Mouse (Mus musculus) neural tube, embryonic 14.5 days (tissue): ENCODE measurements around the gene Car15. TPM values are rescaled to one million over a fixed set of nuclear protein-coding genes. Genes with fewer than 3 reads are reported as not detected.

Source experiments
- ATAC-seq: fragments of 200-750 bp; cut with Nextera tagmentation; 2 replicates; pipeline ENCODE4 v1.8.0; 2017; ENCODE audit warnings: low read depth, mild to moderate bottlenecking, moderate TSS enrichment, moderate library complexity
- H3K27ac ChIP-seq: fragments of 300-500 bp; sonication (generic); 2 replicates; pipeline ENCODE4 v1.5.1; 2014; ENCODE audit warnings: low read depth, mild to moderate bottlenecking, control low read depth, low read length, moderate library complexity, mixed read lengths
- H3K27me3 ChIP-seq: fragments of 300-500 bp; sonication (generic); 2 replicates; pipeline ENCODE4 v1.6.1; 2014; ENCODE audit warnings: low read length; ENCODE audit not compliant: control insufficient read depth, insufficient read depth
- H3K36me3 ChIP-seq: fragments of 300-500 bp; sonication (generic); 2 replicates; pipeline ENCODE4 v1.6.1; 2014; ENCODE audit warnings: low read length, mixed read lengths; ENCODE audit not compliant: control insufficient read depth, insufficient read depth
- H3K4me1 ChIP-seq: fragments of 300-500 bp; sonication (generic); 2 replicates; pipeline ENCODE4 v1.6.1; 2014; ENCODE audit warnings: low read length; ENCODE audit not compliant: control insufficient read depth, insufficient read depth
- H3K4me2 ChIP-seq: fragments of 300-500 bp; sonication (generic); 2 replicates; pipeline ENCODE4 v1.6.1; 2014; ENCODE audit warnings: mild to moderate bottlenecking, low read depth, low read length, control low read depth
- H3K4me3 ChIP-seq: fragments of 300-500 bp; sonication (generic); 2 replicates; pipeline ENCODE4 v1.5.1; 2014; ENCODE audit warnings: low read depth, low read length, control low read depth, mixed read lengths
- H3K9ac ChIP-seq: fragments of 300-500 bp; sonication (generic); replicated peaks from 2 replicates; pipeline ENCODE4 v1.6.1; 2014; ENCODE audit warnings: low read depth, mild to moderate bottlenecking, control low read depth, low read length, mixed read lengths
- H3K9me3 ChIP-seq: fragments of 300-500 bp; sonication (generic); 2 replicates; pipeline ENCODE4 v1.6.1; 2016; ENCODE audit warnings: low read length; ENCODE audit not compliant: control insufficient read depth
- WGBS: fragments of 180-500 bp; shearing (Covaris S2); extraction: QIAGEN DNeasy Blood & Tissue Kit; methylation state at CpG from one replicate; pipeline ENCODE4 v1.1.7; 2014; 5-methylcytosine and 5-hydroxymethylcytosine counted together
- polyA plus RNA-seq: library from polyadenylated mRNA; unstranded; fragments of >200 nt; fragmentation: Nextera tagmentation; extraction: Ambion mirVana; gene quantifications from 2 replicates; pipeline ENCODE4 v1.2.1, GENCODE M21; 2014

Gene Car15
- polyA plus RNA-seq, 1 experiment from 2014 or later, result 3.9 TPM

GRCm38 (mm10) chr16:17843701-17844365 is 5.7 kb upstream of the Car15 start:
- Histone ChIP-seq H3K36me3 (peaks cover 76% of the 10 kb centered on the region), H3K27me3 (no peaks in the 10 kb centered on the region), H3K4me1 (no peaks in the 10 kb centered on the region), H3K4me2 (no peak overlapping the region), H3K4me3 (no peak overlapping the region), H3K9me3 (no peaks in the 10 kb centered on the region), H3K9ac (no peak overlapping the region), H3K27ac (no peak overlapping the region)
- no peak for ATAC-seq
- WGBS, result 95% methylated on average over 10 of the region's 10 CpGs

- WGBS, result 98% methylated on average over 7 of the region's 7 CpGs
Measured at GRCm38 (mm10) chr16:17842437-17842836, 4.3 kb upstream of the Car15 start.

GRCm38 (mm10) chr16:17839976-17840375 is 1.8 kb upstream of the Car15 start:
- no peak overlapping the region for H3K27ac ChIP-seq
- no peak overlapping the region for H3K4me2 ChIP-seq
- H3K36me3 ChIP-seq, result peaks cover 42% of the 10 kb centered on the region
- ATAC-seq, result no peak
- H3K9me3 ChIP-seq, result no peaks in the 10 kb centered on the region
- WGBS, result 89% methylated on average over 4 of the region's 4 CpGs
- H3K9ac ChIP-seq, result no peak overlapping the region
- no peaks in the 10 kb centered on the region; the same call in 1 of the 2 replicates for H3K4me1 ChIP-seq
- H3K4me3 ChIP-seq, result no peak overlapping the region
- peaks cover 6% of the 10 kb centered on the region; the same call in 1 of the 2 replicates for H3K27me3 ChIP-seq

More at GRCm38 (mm10) chr16:17842437-17842836, 4.3 kb upstream of the Car15 start:
- Histone ChIP-seq H3K9ac (no peak overlapping the region), H3K27me3 (no peaks in the 10 kb centered on the region), H3K4me3 (no peak overlapping the region), H3K4me2 (no peak overlapping the region), H3K36me3 (peaks cover 64% of the 10 kb centered on the region), H3K4me1 (no peaks in the 10 kb centered on the region), H3K9me3 (no peaks in the 10 kb centered on the region), H3K27ac (no peak overlapping the region)
- no peak for ATAC-seq

GRCm38 (mm10) chr16:17835481-17835880 is 2.7 kb downstream of the Car15 start:
- WGBS, result 50% methylated on average over 13 of the region's 13 CpGs
- Histone ChIP-seq H3K4me3 (no peak overlapping the region), H3K27me3 (peaks cover 17% of the 10 kb centered on the region), H3K4me2 (0 out of 2 replicates have a peak overlapping the region, but pooled peaks have one; percentile 4), H3K9ac (no peak overlapping the region), H3K9me3 (no peaks in the 10 kb centered on the region), H3K27ac (no peak overlapping the region), H3K36me3 (no peaks in the 10 kb centered on the region), H3K4me1 (peaks cover 7% of the 10 kb centered on the region; the same call in 1 of the 2 replicates)
- no peak for ATAC-seq

GRCm38 (mm10) chr16:17834543-17834942 is 3.6 kb downstream of the Car15 start:
- H3K9ac ChIP-seq, result peak overlapping the region; percentile 86
- 48% methylated on average over 7 of the region's 7 CpGs for WGBS
- H3K4me1 ChIP-seq, result peaks cover 7% of the 10 kb centered on the region; the same call in 1 of the 2 replicates
- peaks cover 17% of the 10 kb centered on the region for H3K27me3 ChIP-seq
- peak overlapping the region; percentile 58 for H3K4me3 ChIP-seq
- peak overlapping the region; percentile 79 for H3K4me2 ChIP-seq
- H3K36me3 ChIP-seq, result no peaks in the 10 kb centered on the region
- no peaks in the 10 kb centered on the region for H3K9me3 ChIP-seq
- no peak for ATAC-seq
- H3K27ac ChIP-seq, result peak overlapping the region; percentile 93

GRCm38 (mm10) chr16:17833681-17834399 is 4.3 kb downstream of the Car15 start:
- Histone ChIP-seq H3K9me3 (no peaks in the 10 kb centered on the region), H3K4me2 (peak overlapping the region; percentile 79), H3K27ac (peak overlapping the region; percentile 93), H3K36me3 (no peaks in the 10 kb centered on the region), H3K4me3 (peak overlapping the region; percentile 58), H3K27me3 (peaks cover 17% of the 10 kb centered on the region), H3K9ac (peak overlapping the region; percentile 86), H3K4me1 (peaks cover 7% of the 10 kb centered on the region; the same call in 1 of the 2 replicates)
- ATAC-seq, result peak; percentile 78
- WGBS, result under 1% methylated on average over 86 of the region's 103 CpGs

- H3K36me3 ChIP-seq, result no peaks in the 10 kb centered on the region
- H3K9ac ChIP-seq, result peak overlapping the region; percentile 86
- ATAC-seq, result peak; percentile 75
- peaks cover 7% of the 10 kb centered on the region; the same call in 1 of the 2 replicates for H3K4me1 ChIP-seq
- H3K27me3 ChIP-seq, result peaks cover 17% of the 10 kb centered on the region
- no peaks in the 10 kb centered on the region for H3K9me3 ChIP-seq
- peak overlapping the region; percentile 93 for H3K27ac ChIP-seq
- peak overlapping the region; percentile 58 for H3K4me3 ChIP-seq
- H3K4me2 ChIP-seq, result peak overlapping the region; percentile 79
- WGBS, result under 1% methylated on average over 28 of the region's 37 CpGs
Measured at GRCm38 (mm10) chr16:17833321-17833680, 4.9 kb downstream of the Car15 start.

- peaks cover 7% of the 10 kb centered on the region; the same call in 1 of the 2 replicates for H3K4me1 ChIP-seq
- H3K27me3 ChIP-seq, result peaks cover 17% of the 10 kb centered on the region
- no peaks in the 10 kb centered on the region for H3K36me3 ChIP-seq
- H3K9ac ChIP-seq, result peak within 1 kb of the TSS; percentile 86
- H3K4me3 ChIP-seq, result peak within 1 kb of the TSS; percentile 58
- WGBS, result 22% methylated on average over 7 of the region's 7 CpGs
- H3K9me3 ChIP-seq, result no peaks in the 10 kb centered on the region
- H3K27ac ChIP-seq, result peak within 1 kb of the TSS; percentile 93
- ATAC-seq, result peak; percentile 5; the same call in 1 of the 2 replicates
- H3K4me2 ChIP-seq, result peak within 1 kb of the TSS; percentile 79
Measured at GRCm38 (mm10) chr16:17832821-17833220, 5.3 kb downstream of the Car15 start, which contains the start of gene B830017H08Rik. TSS of gene B830017H08Rik (plus strand) at chr16:17833121.

GRCm38 (mm10) chr16:17831781-17832180 is 6.4 kb downstream of the Car15 start:
- Histone ChIP-seq H3K4me1 (peaks cover 7% of the 10 kb centered on the region; the same call in 1 of the 2 replicates), H3K36me3 (no peaks in the 10 kb centered on the region), H3K4me3 (no peak overlapping the region), H3K4me2 (no peak overlapping the region), H3K27ac (no peak overlapping the region), H3K9me3 (no peaks in the 10 kb centered on the region), H3K27me3 (peaks cover 17% of the 10 kb centered on the region), H3K9ac (no peak overlapping the region)
- no peak; the same call in 1 of the 2 replicates for ATAC-seq
- WGBS, result 17% methylated on average over 11 of the region's 11 CpGs
